Mouse (Mus musculus) heart, adult 2 months (tissue): Measurements from ENCODE around the gene Gys1. TPM values are rescaled to one million over a fixed set of nuclear protein-coding genes. Genes with fewer than 3 reads are reported as not detected.
A peak's percentile ranks its signal among the peaks of the same experiment; 100 is the strongest.

Experiments used
- DNase-seq, 2 experiments: peaks; one replicate each; pipeline ENCODE4 v3.0.0; 2021
- H3K27ac ChIP-seq: fragments of 200-600 bp; 2 replicates; pipeline ENCODE4 v1.8.1; 2022
- H3K27me3 ChIP-seq: fragments of 200-500 bp; 2 replicates; pipeline ENCODE4 v1.6.1; 2012; ENCODE audit warnings: mild to moderate bottlenecking, low read length, inconsistent platforms, mixed read lengths; ENCODE audit not compliant: control insufficient read depth, insufficient read depth
- H3K36me3 ChIP-seq: fragments of 200-500 bp; 2 replicates; pipeline ENCODE4 v1.6.1; 2012; ENCODE audit warnings: low read length, inconsistent platforms; ENCODE audit not compliant: control insufficient read depth, insufficient read depth
- H3K4me1 ChIP-seq: fragments of 200-500 bp; 2 replicates; pipeline ENCODE4 v1.6.1; 2011; ENCODE audit warnings: low read length; ENCODE audit not compliant: control insufficient read depth, insufficient read depth
- H3K4me3 ChIP-seq: fragments of 200-600 bp; 2 replicates; pipeline ENCODE4 v1.8.1; 2022
- H3K79me2 ChIP-seq: fragments of 200-500 bp; replicated peaks from 2 replicates; pipeline ENCODE4 v1.6.1; 2012; ENCODE audit warnings: mild to moderate bottlenecking, inconsistent platforms, low read length, moderate library complexity, mixed read lengths; ENCODE audit not compliant: control insufficient read depth, insufficient read depth
- H3K9ac ChIP-seq: fragments of 200-500 bp; 2 replicates; pipeline ENCODE4 v1.6.1; 2012; ENCODE audit warnings: low read depth, mild to moderate bottlenecking, control low read depth, inconsistent platforms, low read length, mixed read lengths
- CTCF ChIP-seq: fragments of 200-600 bp; IDR thresholded peaks from 2 replicates; pipeline ENCODE4 v1.8.1; 2022; ENCODE audit warnings: antibody characterized with exemption, mild to moderate bottlenecking, moderate library complexity
- EP300 ChIP-seq: fragments of 200-500 bp; IDR thresholded peaks from 2 replicates; pipeline ENCODE4 v1.6.1; 2011; ENCODE audit warnings: low read depth, low read length, control low read depth; ENCODE audit not compliant: insufficient read depth
- POLR2A ChIP-seq: fragments of 200-500 bp; IDR thresholded peaks from 2 replicates; pipeline ENCODE4 v1.6.1; 2011; ENCODE audit warnings: mild to moderate bottlenecking, low read depth, low read length, control low read depth; ENCODE audit not compliant: insufficient read depth
- WGBS: fragments of 180-500 bp; shearing (Covaris S2); methylation state at CpG from one replicate; pipeline ENCODE4 v1.1.7; 2018; 5-methylcytosine and 5-hydroxymethylcytosine counted together
- intact Hi-C: fragments of 180-260 bp; cut with DNase I; formaldehyde crosslinking; loops from one replicate; pipeline ENCODE4 v1.15.1; 2025
- polyA plus RNA-seq: library from polyadenylated mRNA; depleted of rRNA; stranded (reverse); fragments of >200 nt; gene quantifications from 2 replicates; pipeline ENCODE4 v1.2.3, GENCODE M21; 2012
- total RNA-seq, 2 experiments: library from RNA; stranded (reverse); gene quantifications; 2 replicates each; pipeline ENCODE4 v1.2.3; 2021

Gene Gys1
- total and polyA plus RNA-seq, 3 experiments: 96.9 to 115 (median 111) TPM

GRCm38 (mm10) chr7:45447325-45447990, 12.8 kb downstream of the Gys1 start:
- DNase-seq: no peak
- WGBS: 39% methylated on average over 11 of the region's 11 CpGs
- H3K9ac ChIP-seq: no peak overlapping the region
- H3K27ac ChIP-seq: no peak overlapping the region
- no peak overlapping the region for H3K4me3 ChIP-seq
- intact Hi-C loops: no loop called here
- TF ChIP-seq EP300: 0 out of 2 replicates have a peak, but pooled peaks have one; percentile 38
- TF ChIP-seq POLR2A: no peak
- TF ChIP-seq CTCF: peak; percentile 65
- H3K4me1 ChIP-seq: no peaks in the 10 kb centered on the region
- H3K36me3 ChIP-seq: no peaks in the 10 kb centered on the region; the same call in 1 of the 2 replicates
- H3K27me3 ChIP-seq: no peaks in the 10 kb centered on the region
- H3K79me2 ChIP-seq: no peaks in the 10 kb centered on the region

- Histone ChIP-seq H3K36me3 (no peaks in the 10 kb centered on the region), H3K9ac (no peak overlapping the region), H3K4me3 (no peak overlapping the region), H3K27me3 (no peaks in the 10 kb centered on the region), H3K79me2 (no peaks in the 10 kb centered on the region), H3K4me1 (no peaks in the 10 kb centered on the region), H3K27ac (no peak overlapping the region)
- DNase-seq: no peak
- intact Hi-C loops: loop anchor here (2.0 kb wide), 1 partner anchor 111 kb away; no protein-coding TSS in a partner anchor
- WGBS: 81% methylated on average over 1 of the region's 1 CpGs
- TF ChIP-seq EP300: no peak
- TF ChIP-seq POLR2A: no peak
- TF ChIP-seq CTCF: no peak
Measured at GRCm38 (mm10) chr7:45449974-45450373, 15.3 kb downstream of the Gys1 start.

- no peaks in the 10 kb centered on the region for H3K4me1 ChIP-seq
- H3K27me3 ChIP-seq: no peaks in the 10 kb centered on the region
- intact Hi-C loops: loop anchor here (2.0 kb wide), 1 partner anchor 109 kb away; no protein-coding TSS in a partner anchor
- 55% methylated on average over 23 of the region's 23 CpGs for WGBS
- H3K9ac ChIP-seq: no peak overlapping the region
- H3K27ac ChIP-seq: no peak overlapping the region
- TF ChIP-seq CTCF (peak; percentile 97), POLR2A (no peak), EP300 (peak; percentile 34; the same call in 1 of the 2 replicates)
- peak; percentile 80 to 85 for DNase-seq
- H3K36me3 ChIP-seq: no peaks in the 10 kb centered on the region
- H3K4me3 ChIP-seq: no peak overlapping the region
- H3K79me2 ChIP-seq: no peaks in the 10 kb centered on the region
Measured at GRCm38 (mm10) chr7:45451344-45451982, 16.8 kb downstream of the Gys1 start.

GRCm38 (mm10) chr7:45454971-45455370, 20.3 kb downstream of the Gys1 start:
- 84% methylated on average over 15 of the region's 15 CpGs for WGBS
- Histone ChIP-seq H3K27ac (no peak overlapping the region), H3K9ac (no peak overlapping the region), H3K4me1 (peaks cover 6% of the 10 kb centered on the region; the same call in 1 of the 2 replicates), H3K36me3 (peaks cover 12% of the 10 kb centered on the region), H3K4me3 (no peak overlapping the region), H3K79me2 (no peaks in the 10 kb centered on the region), H3K27me3 (no peaks in the 10 kb centered on the region)
- TF ChIP-seq CTCF (no peak), EP300 (no peak), POLR2A (no peak)
- intact Hi-C loops: no loop called here
- DNase-seq: no peak

- TF ChIP-seq POLR2A (no peak), CTCF (no peak), EP300 (no peak)
- 81% methylated on average over 13 of the region's 13 CpGs for WGBS
Measured at GRCm38 (mm10) chr7:45455932-45456696, 21.5 kb downstream of the Gys1 start.

More at GRCm38 (mm10) chr7:45455932-45456696, 21.5 kb downstream of the Gys1 start:
- Histone ChIP-seq H3K27ac (no peak overlapping the region), H3K9ac (no peak overlapping the region), H3K79me2 (no peaks in the 10 kb centered on the region), H3K4me1 (peaks cover 14% of the 10 kb centered on the region), H3K36me3 (peaks cover 12% of the 10 kb centered on the region), H3K4me3 (no peak overlapping the region), H3K27me3 (no peaks in the 10 kb centered on the region)
- intact Hi-C loops: no loop called here
- DNase-seq: no peak
